Mouse (Mus musculus): Measurements from ENCODE around the gene Ltbp2.

Ltbp2 gene

DNA sequence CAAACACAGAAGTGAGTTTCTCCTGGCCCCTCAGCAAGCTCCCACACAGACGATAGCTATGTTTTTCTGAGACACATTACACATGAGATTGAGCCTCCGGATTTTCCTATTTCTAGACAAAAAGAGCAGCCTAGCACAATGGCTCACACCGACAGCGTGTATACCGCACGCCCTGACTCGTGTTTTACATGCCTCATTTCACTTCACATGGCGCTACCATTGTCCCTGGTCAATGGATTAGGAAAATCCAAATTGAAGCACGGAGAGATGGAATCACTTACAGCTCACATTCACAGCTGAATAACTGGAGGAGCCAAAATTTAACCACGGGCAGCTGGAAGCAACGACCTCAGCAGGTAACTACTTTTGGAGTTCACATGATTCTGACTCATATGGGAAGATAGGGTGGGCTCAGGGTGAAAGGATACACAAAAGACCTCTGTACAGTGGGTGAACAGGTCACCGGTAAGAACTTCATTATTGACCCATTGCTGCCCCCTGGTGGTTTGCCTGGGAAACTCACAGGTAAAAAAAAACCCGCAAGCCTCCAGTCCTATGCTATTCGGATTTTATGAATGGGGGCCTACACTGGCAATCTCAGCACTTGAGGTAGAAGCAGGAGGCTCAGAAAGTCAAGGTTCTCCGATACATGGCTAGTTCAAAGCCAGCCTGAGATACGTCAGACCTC is 121.2 kb downstream of the Ltbp2 start:
- Histone ChIP-seq H3K36me3 (ENCODE audit: control insufficient read depth, insufficient read depth, low read length, poor library complexity, severe bottlenecking) (peaks cover 1% of the 10 kb centered on the region), H3K27me3 (ENCODE audit: control insufficient read depth, insufficient read depth, low read length, poor library complexity, severe bottlenecking) (no peaks in the 10 kb centered on the region)
- peak; percentile 77 for DNase-seq (ENCODE audit: low read depth, low spot score)

GRCm38 (mm10) chr12:84752131-84752977 is 124.0 kb downstream of the Ltbp2 start:
- Histone ChIP-seq H3K27me3 (ENCODE audit: control insufficient read depth, insufficient read depth, low read length, poor library complexity, severe bottlenecking) (no peaks in the 10 kb centered on the region), H3K36me3 (ENCODE audit: control insufficient read depth, insufficient read depth, low read length, poor library complexity, severe bottlenecking) (no peaks in the 10 kb centered on the region; the same call in 1 of the 2 replicates)
- DNase-seq (ENCODE audit: low read depth, low spot score) = no peak

- no peak for DNase-seq (ENCODE audit: low read depth, low spot score)
- Histone ChIP-seq H3K36me3 (ENCODE audit: control insufficient read depth, insufficient read depth, low read length, poor library complexity, severe bottlenecking) (no peaks in the 10 kb centered on the region), H3K27me3 (ENCODE audit: control insufficient read depth, insufficient read depth, low read length, poor library complexity, severe bottlenecking) (no peaks in the 10 kb centered on the region)
Measured at GRCm38 (mm10) chr12:84750661-84751060, 125.7 kb downstream of the Ltbp2 start.

- DNase-seq (ENCODE audit: low read depth, low spot score) = no peak
- H3K27me3 ChIP-seq (ENCODE audit: control insufficient read depth, insufficient read depth, low read length, poor library complexity, severe bottlenecking) = no peaks in the 10 kb centered on the region
- no peaks in the 10 kb centered on the region for H3K36me3 ChIP-seq (ENCODE audit: control insufficient read depth, insufficient read depth, low read length, poor library complexity, severe bottlenecking)
Measured at GRCm38 (mm10) chr12:84748134-84748533, 128.2 kb downstream of the Ltbp2 start.

GRCm38 (mm10) chr12:84745700-84746099 is 130.6 kb downstream of the Ltbp2 start:
- Histone ChIP-seq H3K27me3 (ENCODE audit: control insufficient read depth, insufficient read depth, low read length, poor library complexity, severe bottlenecking) (no peaks in the 10 kb centered on the region), H3K36me3 (ENCODE audit: control insufficient read depth, insufficient read depth, low read length, poor library complexity, severe bottlenecking) (no peaks in the 10 kb centered on the region)
- DNase-seq (ENCODE audit: low read depth, low spot score) = no peak

DNA sequence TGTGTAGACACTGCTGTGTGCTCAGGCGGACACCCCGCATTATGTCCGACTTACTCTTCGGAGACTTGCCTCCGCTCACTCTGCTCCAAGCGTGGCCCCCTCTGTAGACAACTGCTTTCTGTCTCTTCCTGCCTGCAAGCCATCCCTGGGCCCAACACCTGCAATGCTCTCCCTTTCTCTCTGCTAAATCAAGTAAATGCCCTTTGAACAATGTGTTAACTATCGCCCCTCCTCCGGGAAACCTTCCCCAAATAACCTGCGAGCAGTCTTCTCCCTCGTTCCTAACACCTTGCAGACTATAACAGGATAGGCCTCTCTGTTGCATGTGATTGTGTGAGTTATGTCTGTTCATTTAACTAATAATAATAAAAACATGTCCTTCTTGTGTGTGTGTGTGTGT is 132.8 kb downstream of the Ltbp2 start:
- DNase-seq (ENCODE audit: low read depth, low spot score) = no peak
- H3K36me3 ChIP-seq (ENCODE audit: control insufficient read depth, insufficient read depth, low read length, poor library complexity, severe bottlenecking) = no peaks in the 10 kb centered on the region
- H3K27me3 ChIP-seq (ENCODE audit: control insufficient read depth, insufficient read depth, low read length, poor library complexity, severe bottlenecking) = no peaks in the 10 kb centered on the region

- no peaks in the 10 kb centered on the region for H3K27me3 ChIP-seq (ENCODE audit: control insufficient read depth, insufficient read depth, low read length, poor library complexity, severe bottlenecking)
- no peaks in the 10 kb centered on the region for H3K36me3 ChIP-seq (ENCODE audit: control insufficient read depth, insufficient read depth, low read length, poor library complexity, severe bottlenecking)
Measured at GRCm38 (mm10) chr12:84733366-84733765, 143.0 kb downstream of the Ltbp2 start.

More at GRCm38 (mm10) chr12:84733366-84733765, 143.0 kb downstream of the Ltbp2 start:
- no peak for DNase-seq (ENCODE audit: low read depth, low spot score)
